Mouse (Mus musculus) MEL (cell line): ENCODE measurements around the gene Kcna2. TPM values are rescaled to one million over a fixed set of nuclear protein-coding genes. Genes with fewer than 3 reads are reported as not detected.

Experiments
- DNase-seq: peaks from one replicate; pipeline ENCODE4 v3.0.0; 2011; ENCODE audit warnings: low read depth, low spot score
- H3K27ac ChIP-seq: 2 replicates; pipeline ENCODE4 v1.5.1; 2012; ENCODE audit warnings: low read depth, mild to moderate bottlenecking, control low read depth, low read length, moderate library complexity; ENCODE audit not compliant: control insufficient read depth
- H3K27me3 ChIP-seq, 2 experiments: fragments of 150-350 bp in 1 of 2; sonication (generic) in 1 of 2; 2 replicates each; pipeline ENCODE4 v1.6.1; 2012; ENCODE audit warnings: low read length in 2 of 2, mild to moderate bottlenecking in 2 of 2, improper control_type of control experiment in 1 of 2, moderate library complexity in 1 of 2; ENCODE audit not compliant: insufficient read depth in 2 of 2, control insufficient read depth in 1 of 2
- H3K36me3 ChIP-seq, 2 experiments: 2 replicates each; pipeline ENCODE4 v1.6.1; 2012 to 2014; ENCODE audit warnings: low read length in 2 of 2, improper control_type of control experiment in 1 of 2, inconsistent platforms in 1 of 2, mild to moderate bottlenecking in 1 of 2; ENCODE audit not compliant: insufficient read depth in 2 of 2, control insufficient read depth in 1 of 2
- H3K4me1 ChIP-seq, 2 experiments: fragments of 150-350 bp in 1 of 2; sonication (generic) in 1 of 2; 2 replicates each; pipeline ENCODE4 v1.6.1; 2012; ENCODE audit warnings: low read length in 2 of 2, improper control_type of control experiment in 1 of 2, mild to moderate bottlenecking in 1 of 2; ENCODE audit not compliant: insufficient read depth in 2 of 2, control insufficient read depth in 1 of 2
- H3K4me3 ChIP-seq, 2 experiments: fragments of 150-350 bp in 1 of 2; sonication (generic) in 1 of 2; 2 replicates each; pipeline ENCODE4 v1.5.1; 2012; ENCODE audit warnings: low read depth in 2 of 2, low read length in 2 of 2, mild to moderate bottlenecking in 2 of 2, moderate library complexity in 2 of 2, control low read depth in 1 of 2, improper control_type of control experiment in 1 of 2; ENCODE audit not compliant: control insufficient read depth in 1 of 2, insufficient read depth in 1 of 2
- H3K79me2 ChIP-seq: 2 replicates; pipeline ENCODE4 v1.6.1; 2012; ENCODE audit warnings: mild to moderate bottlenecking, low read length, moderate library complexity; ENCODE audit not compliant: control insufficient read depth, poor library complexity, insufficient read depth
- H3K9ac ChIP-seq: 2 replicates; pipeline ENCODE4 v1.6.1; 2012; ENCODE audit warnings: low read depth, mild to moderate bottlenecking, control low read depth, low read length, moderate library complexity; ENCODE audit not compliant: control insufficient read depth, poor library complexity, severe bottlenecking
- H3K9me3 ChIP-seq: fragments of 150-350 bp; sonication (generic); replicated peaks from 2 replicates; pipeline ENCODE4 v1.6.1; 2012; ENCODE audit warnings: mild to moderate bottlenecking, low read length, improper control_type of control experiment, moderate library complexity; ENCODE audit not compliant: insufficient read depth
- CTCF ChIP-seq, 3 experiments: IDR thresholded peaks in 2 of 3; conservative IDR thresholded peaks in 1 of 3; 2 replicates each; pipeline ENCODE4 v1.5.1; 2011 to 2012; ENCODE audit warnings: low read length in 3 of 3, low read depth in 2 of 3, mild to moderate bottlenecking in 2 of 3, improper control_type of control experiment in 1 of 3, inconsistent platforms in 1 of 3, mixed read lengths in 1 of 3, moderate library complexity in 1 of 3; ENCODE audit not compliant: control insufficient read depth in 1 of 3, insufficient read depth in 1 of 3, poor library complexity in 1 of 3, severe bottlenecking in 1 of 3
- ELF1 ChIP-seq: IDR thresholded peaks from 2 replicates; pipeline ENCODE4 v1.6.1; 2014; ENCODE audit warnings: low read depth, mild to moderate bottlenecking, inconsistent platforms, low read length, improper control_type of control experiment, moderate library complexity
- EP300 ChIP-seq, 2 experiments: IDR thresholded peaks; 2 replicates each; pipeline ENCODE4 v1.6.1; 2011; ENCODE audit warnings: improper control_type of control experiment in 2 of 2, low read length in 2 of 2, low read depth in 1 of 2, mild to moderate bottlenecking in 1 of 2
- ETS1 ChIP-seq: IDR thresholded peaks from 2 replicates; pipeline ENCODE4 v1.6.1; 2012; ENCODE audit warnings: low read depth, mild to moderate bottlenecking, inconsistent platforms, low read length, improper control_type of control experiment, moderate library complexity
- GABPA ChIP-seq: IDR thresholded peaks from 2 replicates; pipeline ENCODE4 v1.6.1; 2012; ENCODE audit warnings: low read depth, mild to moderate bottlenecking, inconsistent platforms, low read length, improper control_type of control experiment, moderate library complexity
- JUND ChIP-seq: IDR thresholded peaks from 2 replicates; pipeline ENCODE4 v1.6.1; 2011; ENCODE audit warnings: low read depth, mild to moderate bottlenecking, improper control_type of control experiment, low read length
- MAFK ChIP-seq: IDR thresholded peaks from 2 replicates; pipeline ENCODE4 v1.6.1; 2011; ENCODE audit warnings: low read depth, mild to moderate bottlenecking, low read length, improper control_type of control experiment, borderline replicate concordance
- MEF2A ChIP-seq: IDR thresholded peaks from 2 replicates; pipeline ENCODE4 v1.6.1; 2014; ENCODE audit warnings: low read depth, mild to moderate bottlenecking, inconsistent platforms, low read length, improper control_type of control experiment; ENCODE audit not compliant: poor library complexity, insufficient replicate concordance, severe bottlenecking; ENCODE audit errors: extremely low read depth
- MXI1 ChIP-seq: IDR thresholded peaks from 2 replicates; pipeline ENCODE4 v1.6.1; 2011; ENCODE audit warnings: mild to moderate bottlenecking, low read depth, low read length, improper control_type of control experiment
- MYB ChIP-seq: IDR thresholded peaks from 2 replicates; pipeline ENCODE4 v1.6.1; 2011; ENCODE audit warnings: mild to moderate bottlenecking, low read depth, low read length, improper control_type of control experiment
- SIN3A ChIP-seq: IDR thresholded peaks from 2 replicates; pipeline ENCODE4 v1.6.1; 2012; ENCODE audit warnings: low read length, improper control_type of control experiment, inconsistent platforms
- USF1 ChIP-seq: IDR thresholded peaks from 2 replicates; pipeline ENCODE4 v1.6.1; 2014; ENCODE audit warnings: low read depth, mild to moderate bottlenecking, inconsistent platforms, low read length, improper control_type of control experiment, moderate library complexity
- ZC3H11A ChIP-seq: IDR thresholded peaks from 2 replicates; pipeline ENCODE4 v1.6.1; 2012; ENCODE audit warnings: low read depth, mild to moderate bottlenecking, inconsistent platforms, low read length, improper control_type of control experiment
- ZNF384 ChIP-seq: IDR thresholded peaks from 2 replicates; pipeline ENCODE4 v1.6.1; 2012; ENCODE audit warnings: low read depth, mild to moderate bottlenecking, inconsistent platforms, low read length, improper control_type of control experiment
- polyA plus RNA-seq, 2 experiments: library from polyadenylated mRNA; stranded (reverse) in 1 of 2; unstranded in 1 of 2; fragments of >175 nt in 1 of 2; fragments of >200 nt in 1 of 2; gene quantifications; 2 replicates each; pipeline versions ENCODE4 v1.2.1 to v1.2.4; 2012; ENCODE audit warnings: low replicate concordance in 2 of 2, low read depth in 1 of 2; ENCODE audit not compliant: insufficient read length in 2 of 2, insufficient read depth in 1 of 2, missing spikeins in 1 of 2
- total RNA-seq: library from RNA; depleted of rRNA; stranded (reverse); fragments of 300-350 nt; gene quantifications from 2 replicates; pipeline ENCODE4 v1.2.3, GENCODE M21; 2012

Kcna2 gene
- total and polyA plus RNA-seq, 3 experiments: under 0.01 TPM; not detected in 2

- TF ChIP-seq ZNF384 (no peak), MEF2A (no peak), USF1 (no peak), ZC3H11A (no peak), EP300 (IDR thresholded peaks at IDR 0.05; ENCODE audit: low read depth in 1 of 2, low read length in 2 of 2) (no peak), ETS1 (no peak), JUND (no peak), ELF1 (no peak), SIN3A (no peak), GABPA (no peak), MAFK (no peak), CTCF (IDR thresholded peaks at IDR 0.05 in 2 of 3, conservative IDR thresholded peaks at IDR 0.05 in 1 of 3; ENCODE audit: control insufficient read depth in 1 of 3, insufficient read depth in 1 of 3, low read depth in 2 of 3, low read length in 3 of 3, poor library complexity in 1 of 3, severe bottlenecking in 1 of 3) (no peak), MYB (no peak), MXI1 (no peak)
- DNase-seq: no peak
- no peaks in the 10 kb centered on the region for H3K9me3 ChIP-seq
- H3K27me3 ChIP-seq: no peaks in the 10 kb centered on the region
- no peak overlapping the region for H3K9ac ChIP-seq
- H3K27ac ChIP-seq: no peak overlapping the region
- no peaks in the 10 kb centered on the region for H3K36me3 ChIP-seq
- H3K79me2 ChIP-seq: no peaks in the 10 kb centered on the region
- H3K4me3 ChIP-seq: no peak overlapping the region
- H3K4me1 ChIP-seq: no peaks in the 10 kb centered on the region
These were observed 49.5 kb downstream of the Kcna2 start for GRCm38 (mm10) chr3:107150469-107150868.

DNA sequence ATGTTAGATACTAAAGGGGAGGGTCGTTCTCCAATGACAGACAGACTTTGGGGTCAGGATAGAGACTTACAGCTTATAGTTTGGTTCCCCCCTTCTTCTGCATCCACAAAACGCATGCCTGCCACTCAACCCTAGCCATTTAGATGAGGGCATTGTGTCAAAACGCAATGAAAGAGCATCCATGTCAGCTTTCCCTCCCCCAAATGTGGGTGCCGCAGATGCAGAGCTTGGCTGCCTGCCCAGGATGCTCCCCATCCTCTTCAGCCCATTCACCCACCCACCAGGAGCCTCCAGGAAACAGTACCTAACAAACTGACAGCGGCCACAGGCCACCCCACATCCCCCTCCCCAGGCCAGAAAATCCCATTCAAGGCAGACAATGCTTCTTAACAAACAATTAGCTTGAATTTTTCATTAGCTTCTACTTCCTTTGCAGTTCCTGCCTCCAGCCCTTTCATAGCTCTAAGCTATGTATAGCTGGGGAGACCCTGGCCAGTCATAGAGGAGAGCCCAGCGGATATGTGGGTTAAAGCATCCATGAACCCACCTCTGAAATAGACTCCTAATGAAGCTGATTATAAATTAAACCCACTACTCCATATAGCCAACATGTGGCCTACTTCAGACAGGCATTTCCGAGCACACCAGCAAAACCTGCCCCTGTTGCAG, 50.1 kb downstream of the Kcna2 start:
- Histone ChIP-seq H3K4me1 (no peaks in the 10 kb centered on the region), H3K9ac (no peak overlapping the region), H3K9me3 (no peaks in the 10 kb centered on the region), H3K27me3 (no peaks in the 10 kb centered on the region), H3K36me3 (no peaks in the 10 kb centered on the region), H3K4me3 (no peak overlapping the region), H3K27ac (no peak overlapping the region), H3K79me2 (no peaks in the 10 kb centered on the region)
- TF ChIP-seq EP300 (IDR thresholded peaks at IDR 0.05; ENCODE audit: low read depth in 1 of 2, low read length in 2 of 2): no peak
- DNase-seq: no peak
